Mouse (Mus musculus): Measurements from ENCODE around the gene Rspry1.

DNA sequence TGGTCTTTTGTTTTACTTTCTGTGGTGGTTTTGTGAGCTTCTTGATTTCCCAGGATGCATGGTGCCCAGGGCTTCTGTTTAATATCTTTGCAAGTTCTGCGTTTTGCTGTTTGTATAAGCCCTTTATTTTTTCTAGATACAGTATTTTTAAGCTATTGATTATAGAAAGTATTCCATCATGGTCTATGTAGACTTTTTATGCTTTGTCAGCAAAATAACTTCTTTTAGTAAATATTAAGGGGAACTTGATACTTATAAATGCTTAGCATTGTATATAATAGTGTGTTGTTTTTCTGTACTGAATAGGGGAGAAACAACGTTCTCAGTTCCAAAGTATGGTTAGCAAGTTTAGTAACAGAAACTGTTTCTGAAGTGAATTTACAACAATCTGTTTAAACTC is 2.3 kb downstream of the Rspry1 start:
- TF ChIP-seq CTCF (IDR thresholded peaks at IDR 0.05; ENCODE audit: low read depth) (no peak), EP300 (IDR thresholded peaks at IDR 0.05; ENCODE audit: low read depth) (no peak)

All from liver, postnatal 0 days (tissue).